Mouse (Mus musculus) liver, adult (tissue): Measurements from ENCODE around the gene Lpar1.

Experiments
- GATA4 ChIP-seq: IDR thresholded peaks from 2 replicates; pipeline ENCODE4 v1.6.1; 2014; ENCODE audit warnings: mild to moderate bottlenecking, low read length; ENCODE audit not compliant: insufficient replicate concordance

Lpar1 gene

DNA sequence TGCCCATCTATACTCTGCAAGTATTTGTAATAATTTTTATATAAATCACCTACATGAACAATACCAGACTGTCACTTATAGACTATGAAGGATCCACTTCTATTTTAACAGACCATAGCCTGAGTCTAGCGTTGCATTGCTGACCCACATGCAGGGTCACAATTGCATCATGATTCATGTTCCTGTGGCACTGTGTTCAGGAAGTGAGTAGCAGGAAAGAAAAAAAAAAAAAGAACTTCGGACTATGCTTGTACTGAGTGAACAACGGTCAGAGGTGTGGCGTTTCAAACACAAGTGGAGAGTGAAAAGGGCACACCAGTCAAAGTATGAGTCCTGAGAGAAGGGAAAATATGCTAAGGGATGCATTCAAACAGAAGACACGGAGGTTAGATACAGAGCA, 90.7 kb downstream of the Lpar1 start:
- no peak for TF ChIP-seq GATA4

DNA sequence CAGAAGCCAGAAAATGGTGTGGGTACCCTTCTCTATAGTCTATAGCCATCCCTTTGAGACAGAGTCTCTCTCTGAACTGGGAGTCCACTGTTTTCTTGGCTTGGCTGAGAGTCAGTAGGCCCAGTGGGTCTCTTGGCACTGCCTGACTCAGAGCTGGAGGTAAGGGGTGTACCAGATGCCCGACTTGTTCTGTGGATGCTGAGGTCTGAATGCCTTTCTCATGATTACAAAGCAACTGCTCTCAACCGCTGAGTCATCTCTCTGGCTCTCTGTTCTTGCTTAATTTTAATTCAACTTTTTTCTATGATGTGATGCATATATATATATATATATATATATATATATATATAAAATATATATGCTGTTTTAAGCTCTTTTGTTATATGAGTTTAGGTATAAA, 91.1 kb downstream of the Lpar1 start:
- no peak for TF ChIP-seq GATA4

DNA sequence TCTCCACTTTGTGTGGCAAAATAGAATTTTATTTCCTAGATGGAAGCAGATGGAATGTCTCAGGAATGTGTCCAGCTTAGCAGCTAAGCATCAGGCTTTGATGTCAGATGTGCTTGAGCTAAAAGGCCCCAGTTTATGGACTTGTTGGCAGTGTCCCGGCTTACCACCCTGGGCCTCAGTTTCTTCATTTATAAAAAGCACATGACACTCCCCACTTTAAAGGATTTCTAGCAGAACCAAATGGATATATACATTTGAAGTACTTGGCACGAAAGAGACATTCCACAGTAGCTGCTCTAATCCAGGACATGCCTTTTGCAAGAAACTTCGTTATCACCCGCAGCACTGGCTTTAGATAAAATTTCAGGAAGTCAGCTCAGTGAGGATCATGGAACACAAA, 100.4 kb downstream of the Lpar1 start:
- no peak for TF ChIP-seq GATA4

DNA sequence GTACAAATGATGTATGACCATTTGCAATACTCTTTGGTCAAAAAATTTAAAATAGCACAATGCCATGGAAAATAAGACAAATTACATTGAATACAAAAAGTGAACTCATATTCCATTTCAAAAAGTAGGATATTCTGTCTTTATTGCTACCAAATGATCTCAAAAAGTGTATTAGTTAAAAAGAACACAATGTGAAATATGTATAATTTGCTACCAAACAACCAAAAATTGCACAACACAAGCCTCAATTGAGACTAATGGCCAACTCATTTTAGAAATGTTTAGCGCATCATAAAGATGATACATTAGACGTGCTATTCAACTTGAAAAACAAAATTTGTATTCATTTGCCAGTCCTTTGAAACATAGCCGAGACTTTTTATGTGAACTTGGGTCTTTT, 104.9 kb downstream of the Lpar1 start:
- no peak for TF ChIP-seq GATA4

DNA sequence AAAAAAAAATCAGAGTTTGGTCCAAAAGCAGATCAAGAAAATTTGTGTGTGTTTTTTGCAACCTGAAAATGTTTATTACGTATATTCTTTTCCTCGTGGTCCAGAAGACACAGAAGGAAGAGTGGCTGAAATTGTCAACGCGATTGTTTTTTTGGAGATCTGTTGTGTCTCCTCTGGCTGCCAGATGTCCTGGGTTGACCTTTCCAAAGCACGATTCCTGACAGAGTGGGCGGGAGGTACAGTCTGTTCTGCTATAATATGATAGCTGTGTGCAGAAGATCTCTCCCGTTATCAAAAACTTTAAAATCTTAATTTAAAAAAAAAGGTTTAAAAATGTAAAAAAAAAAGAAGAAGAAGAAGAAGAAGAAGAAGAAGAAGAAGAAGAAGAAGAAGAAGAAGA, 105.9 kb downstream of the Lpar1 start:
- TF ChIP-seq GATA4: no peak

DNA sequence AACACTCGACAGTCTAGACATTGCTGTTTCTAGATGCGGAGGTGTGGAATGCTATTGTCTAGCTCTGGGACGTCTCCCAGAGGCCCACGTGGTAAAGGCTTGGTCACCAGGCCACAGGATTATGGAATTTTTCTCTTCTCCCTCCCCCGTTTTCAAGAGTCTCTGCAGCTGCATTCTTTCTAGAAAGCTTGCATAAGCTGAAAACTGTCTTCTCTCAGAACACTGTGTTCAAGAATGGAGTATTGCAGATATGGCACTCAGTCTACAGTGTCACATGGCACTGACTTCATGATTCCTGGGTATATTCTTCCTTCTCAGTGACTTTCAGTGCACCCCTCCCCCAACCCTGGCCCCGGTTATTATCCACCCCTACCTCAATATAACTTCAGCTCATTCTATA, 107.9 kb downstream of the Lpar1 start:
- TF ChIP-seq GATA4: no peak

DNA sequence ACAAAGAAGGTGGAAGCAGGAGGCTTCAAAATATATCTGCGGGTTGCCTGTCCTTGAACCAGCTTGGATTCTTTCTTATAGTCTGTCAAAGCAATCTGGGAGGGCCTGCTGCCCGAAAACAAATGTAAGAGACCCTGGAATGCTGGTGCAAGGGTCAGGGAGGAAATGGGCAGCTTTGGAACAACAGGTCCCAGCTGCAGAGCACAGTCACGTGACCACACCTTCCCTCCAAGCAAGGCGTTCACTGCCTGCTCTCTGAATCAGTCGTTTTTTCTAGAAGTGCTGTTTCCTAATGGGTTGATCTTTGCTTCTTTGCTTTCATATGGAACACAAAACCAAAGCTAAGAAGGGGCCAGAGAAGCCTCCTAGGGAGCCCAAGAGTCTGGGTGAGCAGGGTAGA, 111.4 kb downstream of the Lpar1 start:
- no peak for TF ChIP-seq GATA4

DNA sequence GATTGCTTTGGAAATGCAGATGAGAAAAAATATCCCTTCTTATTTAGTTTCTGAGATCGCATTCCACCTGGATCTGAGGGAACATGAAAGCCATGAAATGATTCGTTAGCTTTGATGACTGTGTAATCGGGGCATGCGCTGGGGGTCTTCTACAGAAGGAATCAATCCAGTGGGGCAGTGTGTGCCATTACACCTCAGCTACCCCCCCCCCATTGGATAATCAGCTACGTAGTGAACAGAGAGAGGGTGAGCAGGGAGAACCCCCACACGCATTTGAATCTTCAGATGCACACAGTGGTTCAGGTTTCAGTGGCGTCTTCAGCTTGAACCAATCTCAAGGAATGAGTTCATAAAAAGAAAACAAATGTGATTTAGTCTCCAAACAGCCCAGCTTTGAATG, 115.0 kb downstream of the Lpar1 start:
- TF ChIP-seq GATA4: no peak

DNA sequence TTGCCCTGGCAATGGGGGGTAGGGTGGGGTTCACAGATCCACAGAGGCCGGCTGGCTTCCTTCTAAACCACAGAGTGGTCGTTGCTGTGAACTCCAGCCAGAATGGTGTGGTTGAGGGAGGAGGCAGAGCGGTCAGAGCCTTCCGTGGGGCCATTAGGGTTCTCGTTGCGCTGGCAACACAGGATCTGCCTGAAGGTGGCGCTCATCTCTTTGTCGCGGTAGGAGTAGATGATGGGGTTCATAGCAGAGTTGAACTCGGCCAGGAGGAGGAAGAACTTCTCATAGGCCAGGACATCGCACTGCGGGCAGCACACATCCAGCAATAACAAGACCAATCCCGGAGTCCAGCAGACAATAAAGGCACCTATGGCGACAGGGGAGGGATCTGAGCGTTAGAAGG, 116.4 kb downstream of the Lpar1 start:
- no peak for TF ChIP-seq GATA4

DNA sequence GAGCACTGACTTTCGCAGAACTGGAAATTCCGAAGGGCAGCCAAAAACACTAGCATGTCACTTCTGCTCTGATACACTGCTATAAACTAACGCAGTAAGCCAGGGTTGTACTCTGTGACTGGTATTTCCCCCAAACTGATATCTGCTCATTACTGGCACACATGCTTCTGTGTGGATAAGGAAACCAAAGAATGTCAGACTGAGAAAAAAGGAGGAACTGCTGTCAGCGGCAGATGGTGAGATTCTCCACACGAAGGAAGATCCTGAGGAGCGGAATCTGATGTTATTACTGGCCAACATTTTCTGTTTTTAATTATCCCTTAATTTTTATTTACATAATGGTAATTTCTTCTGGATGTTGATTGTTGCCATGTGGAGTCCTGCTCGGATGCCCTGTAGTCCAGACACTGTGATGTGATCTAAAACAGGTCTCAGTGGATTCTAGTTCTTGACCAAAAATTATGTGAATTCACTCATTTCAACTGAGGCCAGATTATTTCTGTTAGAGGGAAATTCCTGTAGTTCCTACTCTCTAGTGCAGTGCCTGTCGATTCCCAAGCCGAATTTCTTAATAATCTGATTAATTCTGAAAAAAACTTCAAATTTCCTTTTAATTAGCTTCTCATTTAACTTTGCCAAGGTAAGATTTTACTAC, 130.3 kb downstream of the Lpar1 start:
- TF ChIP-seq GATA4: peak; percentile 73; the same call in 1 of the 2 replicates

DNA sequence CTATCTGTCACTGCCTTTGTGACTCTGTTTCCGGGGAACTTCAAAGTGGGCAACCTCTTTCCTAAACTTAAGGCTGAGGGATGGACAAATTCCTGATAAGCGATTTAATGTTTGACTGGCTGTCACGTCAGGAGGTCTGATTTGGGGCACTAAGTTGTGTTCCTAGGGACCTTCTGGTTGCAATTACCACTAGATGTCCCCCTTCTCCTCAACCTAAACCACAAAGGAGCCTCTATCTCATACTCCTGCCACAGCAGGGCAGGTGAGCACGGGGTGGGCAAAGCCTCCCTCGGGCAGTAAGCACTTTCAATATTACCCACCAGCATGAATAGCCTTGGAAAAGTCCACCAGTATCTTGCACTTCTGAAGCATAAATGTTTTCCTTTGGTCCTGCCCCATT, 134.5 kb downstream of the Lpar1 start:
- TF ChIP-seq GATA4: no peak

DNA sequence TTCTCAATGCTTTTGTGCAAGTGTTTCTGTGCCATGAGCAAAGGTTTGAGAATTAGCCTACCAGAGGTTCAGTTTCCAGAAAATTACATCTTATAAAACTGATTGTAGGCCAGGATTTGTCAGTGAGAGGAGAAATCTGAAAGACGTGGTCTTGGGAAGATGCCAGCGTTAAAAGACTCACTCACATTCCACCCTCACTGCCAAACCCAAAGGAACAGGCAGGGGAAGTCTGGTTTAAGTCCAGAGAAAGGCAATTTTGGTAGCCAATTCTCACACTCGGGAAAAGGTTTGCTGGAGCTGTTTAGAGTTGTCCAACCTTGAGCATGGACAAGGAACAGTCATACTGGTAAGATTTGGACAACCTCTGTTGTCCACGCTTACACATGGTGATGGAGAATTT, 136.4 kb downstream of the Lpar1 start:
- no peak for TF ChIP-seq GATA4

DNA sequence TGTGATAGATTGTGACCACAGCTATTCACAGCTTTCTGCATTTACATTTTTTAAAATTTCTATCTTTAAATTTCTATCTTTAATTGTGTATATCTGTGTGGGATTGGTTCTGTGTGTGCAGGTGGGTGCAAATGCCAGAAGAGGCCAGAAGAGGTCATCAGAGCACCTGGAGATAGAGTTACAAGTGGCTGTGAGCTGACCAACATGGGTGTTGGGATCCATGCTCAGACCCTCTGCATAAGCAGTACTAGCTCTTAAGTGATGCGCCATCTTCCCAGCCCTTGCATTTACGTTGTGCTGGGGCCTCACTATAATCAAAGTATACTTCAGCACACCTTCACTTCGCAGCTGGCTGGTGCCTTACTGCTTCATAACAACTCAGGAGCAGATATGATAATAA, 138.2 kb downstream of the Lpar1 start:
- TF ChIP-seq GATA4: no peak

DNA sequence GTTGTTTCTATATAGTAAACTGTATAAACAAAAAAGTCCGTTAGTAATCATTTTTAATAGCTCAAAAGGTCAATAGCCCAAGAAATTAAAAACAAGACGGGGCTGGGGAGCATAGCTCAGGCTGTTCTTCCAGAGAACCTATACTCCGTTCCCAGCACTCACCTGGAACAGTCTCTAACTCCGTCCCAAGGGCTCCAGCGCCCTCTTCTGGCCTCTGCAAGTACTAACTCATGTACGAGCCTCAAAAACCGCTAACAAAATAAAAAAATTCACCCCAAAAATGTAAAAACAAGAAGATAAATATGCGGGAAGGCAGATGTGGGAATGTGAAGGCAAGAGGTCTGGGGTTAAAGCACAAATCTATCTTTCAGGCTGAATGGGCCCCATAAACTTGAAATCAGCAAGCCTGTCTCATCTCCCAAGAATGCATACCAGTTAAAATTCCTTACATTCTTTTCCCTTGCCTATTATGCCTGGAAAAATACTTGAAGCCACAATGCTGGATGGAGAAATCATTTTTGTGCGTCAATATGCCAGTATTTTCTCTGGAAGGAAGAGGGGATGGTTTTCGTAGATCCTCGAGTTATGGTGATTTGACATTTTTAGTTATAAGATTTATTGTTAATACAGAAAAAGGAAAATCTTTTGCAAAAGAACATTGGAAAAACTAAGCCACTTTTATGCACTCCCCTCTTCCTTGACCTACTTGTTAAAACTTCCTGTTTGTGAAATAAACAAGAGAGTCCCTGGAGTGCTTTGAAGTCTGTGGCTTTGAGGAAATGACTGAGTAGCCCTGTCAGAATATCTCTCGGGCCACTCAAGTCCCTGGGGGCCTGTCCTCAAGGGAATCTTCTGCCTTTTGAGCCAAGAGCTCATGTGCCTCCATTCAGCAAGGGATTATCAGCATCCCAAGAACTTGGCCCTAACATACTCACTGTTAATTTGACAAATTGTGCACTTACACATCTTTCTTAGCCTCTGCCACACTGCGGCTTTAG, 140.2 kb downstream of the Lpar1 start:
- TF ChIP-seq GATA4: no peak

DNA sequence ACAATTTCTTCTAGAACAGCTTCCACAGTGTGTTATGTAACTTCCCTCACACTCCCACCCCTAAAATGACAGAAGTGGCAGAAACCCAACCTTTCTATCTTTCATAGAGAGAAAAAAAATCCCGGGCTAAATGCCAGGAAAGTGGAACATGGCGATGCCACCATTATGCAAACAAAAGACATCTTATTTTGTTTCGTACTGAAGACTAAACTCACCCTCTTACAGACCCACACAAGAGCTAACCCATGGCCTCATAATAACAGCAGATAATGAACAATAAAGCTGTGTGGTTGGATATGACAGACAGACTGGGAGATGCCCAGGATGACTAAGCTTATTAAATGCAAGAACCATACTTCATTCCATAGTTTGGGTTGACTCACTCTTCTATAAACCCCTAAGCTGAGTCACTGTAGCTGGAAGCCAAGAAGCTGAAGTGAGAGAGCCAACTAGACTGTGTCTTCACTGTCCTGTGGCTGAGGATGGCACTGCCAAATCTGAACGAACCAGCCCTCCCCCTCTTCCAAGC, 151.7 kb downstream of the Lpar1 start:
- TF ChIP-seq GATA4: no peak

DNA sequence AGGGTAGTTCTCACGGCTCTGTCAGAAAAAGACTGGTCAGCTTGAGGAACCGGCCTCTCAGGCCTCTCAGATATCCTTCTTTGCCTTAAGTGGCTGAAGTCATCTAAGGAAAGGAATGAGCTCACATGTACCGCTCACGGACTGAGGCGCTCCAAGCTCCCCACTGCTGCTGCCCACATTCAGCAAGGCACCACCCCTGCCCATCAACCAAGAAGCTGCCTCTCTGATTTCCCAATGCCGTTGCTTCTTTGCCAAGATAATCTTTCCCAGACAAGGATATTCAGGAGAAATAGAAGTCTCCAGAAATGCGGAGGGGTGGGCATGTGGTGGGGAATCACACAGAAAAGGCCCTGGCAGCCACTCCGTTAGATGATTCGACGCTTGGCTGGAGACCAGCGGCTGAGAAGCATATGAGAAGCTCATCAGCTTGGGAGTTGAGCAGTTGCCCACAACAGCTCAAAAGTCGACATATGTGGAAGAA, 152.8 kb downstream of the Lpar1 start:
- no peak for TF ChIP-seq GATA4
